Mouse (Mus musculus) midbrain, embryonic 10.5 days (tissue): Measurements from ENCODE around the gene Dnase1l1. TPM values are rescaled to one million over a fixed set of nuclear protein-coding genes. Genes with fewer than 3 reads are reported as not detected.

Source experiments
- DNase-seq: peaks from one replicate; pipeline ENCODE4 v3.0.0-alpha.2; 2017; ENCODE audit warnings: low spot score
- H3K27ac ChIP-seq: fragments of 300-500 bp; sonication (generic); replicated peaks from 2 replicates; pipeline ENCODE4 v1.5.1; 2016; ENCODE audit warnings: mild to moderate bottlenecking
- H3K27me3 ChIP-seq: fragments of 300-500 bp; sonication (generic); 2 replicates; pipeline ENCODE4 v1.6.1; 2016; ENCODE audit warnings: low read depth, mild to moderate bottlenecking; ENCODE audit not compliant: poor library complexity, severe bottlenecking
- H3K36me3 ChIP-seq: fragments of 300-500 bp; sonication (generic); 2 replicates; pipeline ENCODE4 v1.6.1; 2016; ENCODE audit warnings: mild to moderate bottlenecking, moderate library complexity
- H3K4me1 ChIP-seq: fragments of 300-500 bp; sonication (generic); 2 replicates; pipeline ENCODE4 v1.6.1; 2016
- H3K4me3 ChIP-seq: fragments of 300-500 bp; sonication (generic); 2 replicates; pipeline ENCODE4 v1.5.1; 2016; ENCODE audit warnings: mild to moderate bottlenecking, moderate library complexity
- H3K9me3 ChIP-seq: fragments of 300-500 bp; sonication (generic); replicated peaks from 2 replicates; pipeline ENCODE4 v1.6.1; 2016; ENCODE audit warnings: mild to moderate bottlenecking
- WGBS: fragments of 180-500 bp; shearing (Covaris S2); methylation state at CpG from one replicate; pipeline ENCODE4 v1.1.7; 2016; 5-methylcytosine and 5-hydroxymethylcytosine counted together
- polyA plus RNA-seq: library from polyadenylated mRNA; unstranded; fragments of >200 nt; fragmentation: Nextera tagmentation; extraction: Ambion mirVana; gene quantifications from 2 replicates; pipeline ENCODE4 v1.2.1, GENCODE M21; 2016

Dnase1l1 gene
- polyA plus RNA-seq, 1 experiment from 2014 or later: 4.1 TPM

- DNase-seq: peak; percentile 86
- peaks cover 4% of the 10 kb centered on the region; the same call in 1 of the 2 replicates for H3K9me3 ChIP-seq
- H3K27me3 ChIP-seq: no peaks in the 10 kb centered on the region
- peaks cover 12% of the 10 kb centered on the region for H3K4me1 ChIP-seq
- peak within 1 kb of the TSS; percentile 70 for H3K4me3 ChIP-seq
- peaks cover 26% of the 10 kb centered on the region for H3K36me3 ChIP-seq
- H3K27ac ChIP-seq: peak within 1 kb of the TSS; percentile 91
- WGBS: 21% methylated on average over 39 of the region's 39 CpGs
Measured at GRCm38 (mm10) chrX:74254153-74254887, 27.8 kb downstream of the Dnase1l1 start, which contains the start of gene Emd. Emd (plus strand) TSS chrX:74254687.

GRCm38 (mm10) chrX:74249615-74250014, 32.5 kb downstream of the Dnase1l1 start, which contains the start of gene Flna:
Flna (minus strand) TSS chrX:74249820.
- Histone ChIP-seq H3K27ac (peak within 1 kb of the TSS; percentile 85), H3K4me1 (peaks cover 8% of the 10 kb centered on the region; the same call in 1 of the 2 replicates), H3K36me3 (no peaks in the 10 kb centered on the region), H3K27me3 (no peaks in the 10 kb centered on the region), H3K4me3 (peak within 1 kb of the TSS; percentile 59), H3K9me3 (peaks cover 4% of the 10 kb centered on the region; the same call in 1 of the 2 replicates)
- WGBS: 14% methylated on average over 38 of the region's 38 CpGs
- DNase-seq: peak; percentile 55

GRCm38 (mm10) chrX:74248651-74249050, 33.5 kb downstream of the Dnase1l1 start:
- 13% methylated on average over 3 of the region's 3 CpGs for WGBS
- no peak overlapping the region for H3K27ac ChIP-seq

DNA sequence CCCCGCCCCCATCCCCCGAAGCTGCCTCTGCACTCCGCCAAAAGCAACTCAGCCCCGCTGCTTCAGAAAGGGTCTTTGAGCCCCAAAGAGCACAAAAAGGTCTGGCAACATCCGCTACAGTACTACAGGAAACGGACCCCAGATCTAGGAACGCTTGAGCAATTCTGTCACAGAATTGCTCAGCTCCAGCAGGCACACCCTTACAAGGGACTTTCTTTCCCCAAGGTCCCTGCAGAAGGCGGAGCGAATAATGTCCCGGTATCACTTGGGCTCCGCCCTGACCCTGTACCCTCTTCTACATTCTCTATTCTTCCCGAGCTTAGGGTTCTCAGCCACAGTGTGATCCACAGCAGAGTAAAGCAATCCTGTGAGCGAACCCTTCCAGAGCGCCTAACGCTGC, 35.4 kb downstream of the Dnase1l1 start:
- Histone ChIP-seq H3K4me3 (peak overlapping the region; percentile 67), H3K27ac (peak overlapping the region; percentile 91), H3K27me3 (no peaks in the 10 kb centered on the region), H3K4me1 (peaks cover 19% of the 10 kb centered on the region), H3K9me3 (peaks cover 4% of the 10 kb centered on the region; the same call in 1 of the 2 replicates), H3K36me3 (peaks cover 22% of the 10 kb centered on the region)
- 21% methylated on average over 15 of the region's 15 CpGs for WGBS
- no peak for DNase-seq

More at GRCm38 (mm10) chrX:74248651-74249050, 33.5 kb downstream of the Dnase1l1 start:
- Histone ChIP-seq H3K4me1 (peaks cover 15% of the 10 kb centered on the region), H3K9me3 (peaks cover 4% of the 10 kb centered on the region; the same call in 1 of the 2 replicates), H3K27me3 (no peaks in the 10 kb centered on the region), H3K4me3 (0 out of 2 replicates have a peak overlapping the region, but pooled peaks have one; percentile 11), H3K36me3 (peaks cover 2% of the 10 kb centered on the region)
- peak; percentile 58 for DNase-seq

DNA sequence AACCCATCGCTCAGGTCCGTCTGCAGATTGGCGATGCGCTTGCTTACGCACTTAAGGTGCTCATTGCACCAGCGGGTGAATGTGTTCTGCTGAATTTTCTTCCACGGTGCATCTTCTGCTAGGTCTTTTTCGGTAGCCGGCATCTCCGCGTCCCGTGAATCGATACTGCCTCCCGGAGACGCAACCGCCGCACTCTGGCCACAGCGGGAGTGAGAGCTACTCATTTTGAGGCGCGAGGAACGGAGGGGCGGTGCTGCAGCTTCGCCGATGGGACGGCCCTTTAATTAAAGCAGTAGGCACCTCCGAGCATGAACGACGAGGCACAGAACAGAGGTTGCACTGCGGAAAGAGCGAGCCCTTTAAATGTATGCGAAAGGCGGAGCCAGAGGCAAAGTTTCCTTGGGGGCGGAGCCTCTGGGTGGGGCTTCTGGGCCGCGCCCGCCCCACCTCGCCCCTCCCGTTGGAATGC, 35.9 kb downstream of the Dnase1l1 start:
- Histone ChIP-seq H3K9me3 (peaks cover 4% of the 10 kb centered on the region; the same call in 1 of the 2 replicates), H3K27ac (peak overlapping the region; percentile 91), H3K36me3 (peaks cover 26% of the 10 kb centered on the region), H3K4me3 (peak overlapping the region; percentile 67), H3K4me1 (peaks cover 19% of the 10 kb centered on the region), H3K27me3 (no peaks in the 10 kb centered on the region)
- WGBS: 25% methylated on average over 38 of the region's 38 CpGs
- peak; percentile 86 for DNase-seq

GRCm38 (mm10) chrX:74245687-74246086, 36.5 kb downstream of the Dnase1l1 start:
- peak overlapping the region; percentile 91 for H3K27ac ChIP-seq
- no peaks in the 10 kb centered on the region for H3K27me3 ChIP-seq
- WGBS: 28% methylated on average over 21 of the region's 21 CpGs
- H3K4me1 ChIP-seq: peaks cover 19% of the 10 kb centered on the region
- H3K4me3 ChIP-seq: peak overlapping the region; percentile 67
- H3K9me3 ChIP-seq: peaks cover 4% of the 10 kb centered on the region; the same call in 1 of the 2 replicates
- DNase-seq: peak; percentile 72
- H3K36me3 ChIP-seq: peaks cover 32% of the 10 kb centered on the region

GRCm38 (mm10) chrX:74245107-74245506, 37.0 kb downstream of the Dnase1l1 start:
- H3K4me3 ChIP-seq: peak overlapping the region; percentile 67
- no peak for DNase-seq
- H3K4me1 ChIP-seq: peaks cover 19% of the 10 kb centered on the region
- WGBS: 39% methylated on average over 1 of the region's 1 CpGs
- peaks cover 4% of the 10 kb centered on the region; the same call in 1 of the 2 replicates for H3K9me3 ChIP-seq
- H3K27ac ChIP-seq: peak overlapping the region; percentile 91
- no peaks in the 10 kb centered on the region for H3K27me3 ChIP-seq
- peaks cover 38% of the 10 kb centered on the region for H3K36me3 ChIP-seq

DNA sequence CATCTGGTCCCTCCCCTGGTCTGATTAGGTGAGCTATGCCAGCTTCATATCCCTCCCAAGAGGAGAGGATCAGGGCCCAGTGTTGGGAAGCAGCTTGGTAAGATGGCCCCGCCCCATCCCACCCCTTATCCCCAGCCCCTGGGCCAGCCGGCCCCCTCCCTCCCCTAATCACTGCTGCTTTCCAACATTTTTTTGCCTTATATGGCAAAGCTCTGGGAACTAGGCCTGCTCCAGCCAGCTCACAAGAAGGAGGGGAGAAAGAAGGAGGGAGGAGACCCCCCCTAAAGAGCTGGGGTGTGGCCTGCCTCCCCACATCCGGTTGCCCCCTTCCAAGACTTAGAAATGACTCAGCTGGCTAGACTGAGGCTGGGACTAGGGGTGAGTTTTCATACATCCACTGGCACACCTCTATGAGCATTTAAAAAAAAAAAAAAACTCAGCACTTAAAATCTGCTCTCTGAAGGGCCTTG, 37.5 kb downstream of the Dnase1l1 start:
- H3K27ac ChIP-seq: peak overlapping the region; percentile 91
- peak overlapping the region; percentile 67 for H3K4me3 ChIP-seq
- DNase-seq: peak; percentile 37
- WGBS: 10% methylated on average over 3 of the region's 3 CpGs
- H3K36me3 ChIP-seq: peaks cover 42% of the 10 kb centered on the region
- peaks cover 16% of the 10 kb centered on the region for H3K4me1 ChIP-seq
- no peaks in the 10 kb centered on the region for H3K27me3 ChIP-seq
- H3K9me3 ChIP-seq: peaks cover 2% of the 10 kb centered on the region; the same call in 1 of the 2 replicates

DNA sequence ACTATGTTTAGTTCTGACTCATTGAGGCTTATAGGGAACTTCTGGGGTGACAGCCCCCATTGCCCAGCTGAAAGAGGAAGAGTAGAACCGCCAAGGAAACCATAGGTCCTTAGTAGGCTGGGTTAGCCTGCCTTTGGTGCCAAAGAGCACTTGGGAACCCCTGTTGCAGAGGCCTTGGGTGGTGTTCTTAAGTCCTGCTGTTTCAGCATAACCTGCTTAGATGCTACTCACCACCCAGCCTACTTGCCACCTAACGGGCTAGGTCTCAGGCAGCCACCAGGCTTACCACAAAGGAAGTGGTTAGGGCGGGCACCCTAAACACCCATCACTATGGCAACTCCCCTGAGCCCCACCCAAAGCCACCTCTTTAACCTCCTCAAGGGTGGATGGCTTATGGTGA, 38.3 kb downstream of the Dnase1l1 start:
- DNase-seq: no peak
- H3K27ac ChIP-seq: peak overlapping the region; percentile 91
- no peaks in the 10 kb centered on the region for H3K27me3 ChIP-seq
- peaks cover 51% of the 10 kb centered on the region for H3K36me3 ChIP-seq
- no peaks in the 10 kb centered on the region; the same call in 1 of the 2 replicates for H3K9me3 ChIP-seq
- H3K4me1 ChIP-seq: peaks cover 11% of the 10 kb centered on the region
- H3K4me3 ChIP-seq: peak overlapping the region; percentile 67
- 78% methylated on average over 3 of the region's 3 CpGs for WGBS

DNA sequence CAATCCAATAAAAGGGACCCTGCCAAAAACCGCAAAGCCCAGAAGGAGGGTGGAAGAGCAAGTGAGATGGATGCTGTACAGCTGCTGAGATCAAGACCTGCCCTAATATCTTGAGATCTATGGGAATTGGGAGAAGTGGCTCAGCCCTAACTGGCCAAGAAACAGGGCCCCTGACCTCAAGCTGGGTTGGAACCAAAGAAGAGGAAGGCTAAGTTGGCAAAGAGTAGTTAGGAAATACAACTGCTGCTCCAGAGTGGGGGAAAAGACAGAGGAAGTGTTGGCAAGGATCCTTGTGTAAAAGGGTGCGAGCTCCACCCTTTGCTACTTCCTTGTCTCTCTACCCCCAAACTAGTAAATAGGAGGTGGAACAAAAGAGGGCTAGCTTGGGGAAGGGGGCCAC, 38.7 kb downstream of the Dnase1l1 start:
- Histone ChIP-seq H3K27me3 (no peaks in the 10 kb centered on the region), H3K4me1 (peaks cover 11% of the 10 kb centered on the region), H3K9me3 (no peaks in the 10 kb centered on the region; the same call in 1 of the 2 replicates), H3K36me3 (peaks cover 55% of the 10 kb centered on the region), H3K27ac (no peak overlapping the region), H3K4me3 (peak overlapping the region; percentile 67)
- 90% methylated on average over 2 of the region's 2 CpGs for whole genome bisulfite sequencing
- DNase-seq: no peak

GRCm38 (mm10) chrX:74240332-74240731, 41.8 kb downstream of the Dnase1l1 start:
- Histone ChIP-seq H3K27ac (no peak overlapping the region), H3K27me3 (no peaks in the 10 kb centered on the region), H3K36me3 (peaks cover 86% of the 10 kb centered on the region), H3K9me3 (no peaks in the 10 kb centered on the region), H3K4me1 (peaks cover 11% of the 10 kb centered on the region), H3K4me3 (no peak overlapping the region)
- no peak for DNase-seq
- 91% methylated on average over 4 of the region's 4 CpGs for WGBS

- Histone ChIP-seq H3K9me3 (no peaks in the 10 kb centered on the region), H3K27me3 (no peaks in the 10 kb centered on the region), H3K27ac (no peak overlapping the region), H3K4me1 (no peaks in the 10 kb centered on the region), H3K4me3 (no peak overlapping the region), H3K36me3 (peaks cover 100% of the 10 kb centered on the region)
- DNase-seq: no peak
- WGBS: 99% methylated on average over 5 of the region's 5 CpGs
Measured at GRCm38 (mm10) chrX:74233196-74233595, 48.9 kb downstream of the Dnase1l1 start.

GRCm38 (mm10) chrX:74230038-74230437, 52.1 kb downstream of the Dnase1l1 start:
- Histone ChIP-seq H3K4me1 (no peaks in the 10 kb centered on the region), H3K4me3 (no peak overlapping the region), H3K9me3 (no peaks in the 10 kb centered on the region), H3K27me3 (no peaks in the 10 kb centered on the region), H3K36me3 (peaks cover 100% of the 10 kb centered on the region), H3K27ac (no peak overlapping the region)
- WGBS: 77% methylated on average over 1 of the region's 1 CpGs
- DNase-seq: no peak
